Mouse (Mus musculus): ENCODE measurements around the gene Rnf11.

Rnf11 gene

DNA sequence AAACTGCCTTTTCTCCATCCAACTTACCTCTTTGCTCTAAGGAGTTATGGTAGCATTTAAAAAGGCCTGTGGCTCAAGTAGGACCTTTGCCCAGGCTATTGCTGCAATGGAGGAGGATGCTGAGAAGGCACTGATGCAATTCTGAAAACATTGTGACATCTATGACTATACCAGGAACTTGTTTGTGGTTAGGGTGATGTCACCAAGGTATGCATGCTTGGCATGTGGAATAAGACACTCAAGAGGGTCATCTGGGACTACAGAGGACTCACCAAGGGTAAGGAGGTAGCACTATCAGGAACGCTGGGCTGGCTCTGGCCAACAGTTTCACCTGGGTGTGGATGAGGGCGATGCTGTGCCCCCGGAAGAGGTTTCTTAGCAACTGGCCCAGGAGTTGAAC lies at the start of gene Rnf11:
Rnf11 (minus strand) TSS at position 108 of the 400 bp plus-strand sequence.
- no peak for DNase-seq

DNA sequence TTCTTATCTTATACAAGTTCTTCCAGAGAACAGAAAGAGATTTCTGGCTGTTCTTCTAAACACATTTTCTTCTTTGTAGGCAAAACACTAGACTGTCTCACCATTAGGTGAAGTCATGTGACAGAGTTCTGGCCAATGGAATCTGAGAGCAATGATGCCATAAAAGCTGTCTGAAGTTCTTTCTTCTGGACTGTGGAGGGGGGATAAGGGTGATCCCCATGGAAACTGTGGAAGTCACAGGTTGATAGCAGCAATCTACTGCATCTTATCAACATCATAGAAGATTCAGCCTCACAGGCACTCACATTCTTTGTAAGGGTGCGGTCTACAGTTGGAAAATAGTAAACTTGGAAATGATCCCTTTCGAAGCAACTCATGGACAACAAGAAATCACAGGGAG lies 46.6 kb upstream of the Rnf11 start, which contains the start of gene 4930522H14Rik:
4930522H14Rik (minus strand) TSS at position 187 of the 400 bp plus-strand sequence.
- no peak for DNase-seq

DNA sequence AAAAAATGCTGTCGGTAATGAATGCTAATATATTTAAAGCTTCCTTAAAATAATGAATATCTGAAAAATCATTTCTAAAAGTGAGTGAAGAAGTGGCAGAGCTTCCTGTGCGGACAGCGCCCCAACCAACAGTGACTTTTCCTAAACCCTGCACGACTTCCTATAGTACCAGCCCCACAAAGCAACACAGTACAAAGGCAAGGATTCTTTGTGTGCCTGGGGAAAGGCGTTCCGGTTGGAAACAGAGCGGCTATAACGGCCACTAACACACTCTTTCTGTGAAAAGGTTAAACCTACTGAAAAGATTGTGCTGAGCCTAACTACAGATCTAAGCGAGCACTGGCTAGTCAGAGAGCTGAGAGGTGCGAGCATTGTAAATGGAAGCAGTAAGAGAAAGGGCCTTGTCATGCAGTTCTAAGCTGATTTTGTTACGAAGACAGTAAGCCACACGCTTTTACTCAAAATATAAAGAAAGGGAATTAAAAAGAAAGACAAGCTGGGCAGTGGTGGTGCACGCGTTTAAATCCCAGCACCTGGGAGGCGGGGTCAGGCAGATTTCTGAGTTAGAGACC lies 45.8 kb upstream of the Rnf11 start:
- DNase-seq, result no peak

DNA sequence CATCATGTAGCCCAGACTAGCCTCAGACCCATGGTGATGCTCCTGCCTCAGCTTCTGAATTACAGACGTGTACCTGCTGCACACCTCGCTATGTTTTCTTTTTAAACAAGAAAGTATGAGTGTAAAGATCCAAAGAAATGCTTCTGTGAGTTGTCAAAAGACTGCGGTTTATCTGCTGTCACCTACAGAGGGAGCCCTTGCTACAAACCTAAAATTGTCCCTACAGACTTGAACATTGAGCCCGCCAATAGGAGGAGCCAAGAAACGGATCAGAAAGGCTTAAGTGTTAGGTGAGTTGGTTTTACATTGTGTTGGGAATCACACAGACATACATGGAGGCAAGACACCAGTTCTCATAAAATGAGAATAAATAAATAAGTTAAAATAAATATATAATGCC lies 20.4 kb upstream of the Rnf11 start:
- DNase-seq, result peak; percentile 63

DNA sequence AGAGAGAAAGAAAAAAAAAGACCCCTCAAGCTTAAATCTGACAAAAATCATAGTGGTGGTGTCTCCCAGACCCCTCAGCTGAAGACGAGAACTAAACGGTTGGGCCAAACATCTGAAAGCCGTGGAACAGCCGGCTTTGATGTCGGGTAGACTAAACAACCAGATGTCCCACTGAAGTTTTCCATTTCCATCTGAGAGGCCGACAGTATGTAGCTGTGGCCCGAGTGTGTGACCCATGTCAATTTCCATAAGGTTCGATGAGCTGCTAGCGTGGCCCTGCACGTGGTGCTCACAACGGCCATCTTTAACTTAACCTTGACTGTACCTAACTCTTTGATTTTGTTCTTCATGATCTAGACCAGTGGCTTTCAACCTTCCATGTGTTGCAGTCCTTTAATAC lies 13.9 kb upstream of the Rnf11 start:
- no peak for DNase-seq

DNA sequence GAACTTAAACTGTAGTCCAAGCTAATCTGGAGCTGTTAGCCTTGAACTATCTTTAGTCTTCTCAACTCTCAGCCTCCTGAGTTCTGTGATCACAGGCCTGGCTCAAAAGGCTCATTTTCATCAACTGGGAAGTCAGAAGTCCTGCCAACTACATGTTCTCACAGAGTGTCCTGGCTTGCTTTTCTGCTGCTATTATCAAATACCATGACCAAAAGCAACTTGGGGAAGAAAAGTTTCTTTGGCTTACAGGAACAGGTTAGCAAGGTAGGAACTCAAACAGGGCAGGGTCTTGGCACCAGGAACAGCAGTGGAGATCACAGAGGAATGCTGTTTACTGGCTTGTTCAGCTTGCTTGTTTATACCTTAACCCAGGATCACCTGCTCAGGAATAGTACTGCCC lies 9.1 kb upstream of the Rnf11 start:
- DNase-seq, result no peak

DNA sequence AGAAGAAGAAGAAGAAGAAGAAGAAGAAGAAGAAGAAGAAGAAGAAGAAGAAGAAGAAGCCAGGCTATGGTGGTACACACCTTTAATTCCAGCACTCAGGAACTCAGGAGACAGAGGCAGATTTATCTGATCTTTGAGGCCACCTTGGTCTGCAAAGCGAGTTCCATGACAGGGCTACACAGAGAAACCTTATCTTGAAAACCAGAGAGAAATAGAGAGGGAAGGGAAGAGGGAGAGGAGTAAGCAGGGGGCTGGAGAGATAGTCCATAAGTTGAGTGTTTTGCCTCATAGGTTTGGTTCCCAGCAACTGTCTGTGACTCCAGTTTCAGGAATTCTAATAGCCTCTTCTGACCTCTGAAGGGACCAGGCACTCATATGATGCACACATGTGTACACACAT lies 4.3 kb upstream of the Rnf11 start:
- DNase-seq, result no peak

DNA sequence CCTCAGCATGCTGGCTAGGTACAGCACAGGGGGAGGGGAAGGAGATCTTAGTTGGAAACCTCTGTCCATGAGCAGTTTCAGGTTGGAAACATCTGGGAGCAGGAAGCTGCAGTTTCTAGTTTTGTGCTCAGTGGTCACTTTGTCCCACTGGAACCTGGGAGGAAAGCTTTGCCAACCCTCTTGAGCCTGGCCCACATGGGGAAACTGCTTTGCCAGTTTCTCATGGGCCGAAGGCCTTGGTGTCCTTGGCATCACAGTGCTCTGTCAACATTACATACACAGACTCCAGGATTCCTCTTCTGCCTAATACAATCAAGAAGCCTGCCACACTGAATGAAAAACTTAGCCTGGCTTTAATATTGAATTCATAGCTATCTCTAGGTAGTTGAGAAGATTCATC lies 1.8 kb downstream of the Rnf11 start:
- DNase-seq, result no peak

DNA sequence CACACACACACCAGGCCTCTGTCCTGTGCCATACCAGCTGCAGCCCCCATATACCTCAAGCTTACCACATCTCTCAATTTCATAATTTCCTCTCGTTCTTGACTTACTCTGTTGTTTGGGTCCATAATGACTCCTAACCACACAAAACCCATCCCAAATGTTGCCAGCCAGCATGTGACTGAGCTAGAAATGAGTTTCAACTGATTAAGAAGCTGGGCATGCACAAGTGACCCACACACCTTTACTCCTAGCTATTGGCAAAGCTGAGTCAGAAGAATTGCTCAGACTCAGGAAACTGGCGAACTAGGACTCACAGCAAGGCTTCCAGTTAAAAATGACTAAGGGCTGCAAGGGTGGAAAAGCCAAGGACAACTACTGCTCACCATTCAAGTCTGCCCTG lies 3.1 kb downstream of the Rnf11 start:
- DNase-seq, result no peak

DNA sequence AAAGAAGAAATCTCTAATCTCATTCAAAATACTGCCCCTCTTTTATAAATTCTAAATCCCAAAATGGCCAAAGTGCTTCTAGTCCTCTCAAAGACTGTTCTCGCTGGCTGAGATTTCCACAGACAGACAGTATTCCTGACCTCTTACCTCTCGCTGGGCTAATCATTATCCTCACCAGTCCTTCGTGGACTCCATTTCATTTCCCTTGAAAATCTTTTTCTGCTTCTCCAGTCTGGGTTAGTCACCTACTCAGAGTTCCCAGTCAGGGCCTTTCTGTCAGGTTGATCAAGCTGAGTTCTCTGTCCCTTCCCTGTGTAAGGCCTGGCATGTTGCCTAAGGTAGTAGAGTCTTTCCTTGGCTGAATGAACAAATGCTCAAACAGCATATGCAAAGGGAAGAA lies 7.1 kb downstream of the Rnf11 start:
- DNase-seq, result no peak

DNA sequence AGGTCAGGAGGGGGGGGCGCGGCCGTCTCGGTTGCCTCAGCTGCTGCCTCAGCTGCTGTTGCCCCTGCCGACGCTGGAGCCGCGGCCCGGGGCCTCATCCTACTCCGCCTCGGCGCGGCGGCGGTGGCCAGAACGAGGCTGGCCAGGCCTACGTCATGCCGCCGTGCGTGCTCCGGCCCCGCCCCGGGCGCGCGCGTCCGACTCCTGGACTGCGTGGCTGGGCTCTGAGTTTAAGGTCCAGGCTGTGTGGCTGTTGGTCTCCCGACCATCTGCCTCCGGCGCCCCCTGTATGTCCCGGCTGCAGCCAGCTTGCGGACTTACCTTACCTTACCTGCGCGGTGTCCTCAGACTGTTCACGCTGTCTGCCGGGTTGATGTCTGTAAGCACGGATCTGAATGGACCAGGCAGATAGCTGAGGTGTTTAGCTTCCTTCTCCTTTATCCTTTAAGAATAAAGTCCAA lies 7.9 kb downstream of the Rnf11 start:
- peak; percentile 93 for DNase-seq

DNA sequence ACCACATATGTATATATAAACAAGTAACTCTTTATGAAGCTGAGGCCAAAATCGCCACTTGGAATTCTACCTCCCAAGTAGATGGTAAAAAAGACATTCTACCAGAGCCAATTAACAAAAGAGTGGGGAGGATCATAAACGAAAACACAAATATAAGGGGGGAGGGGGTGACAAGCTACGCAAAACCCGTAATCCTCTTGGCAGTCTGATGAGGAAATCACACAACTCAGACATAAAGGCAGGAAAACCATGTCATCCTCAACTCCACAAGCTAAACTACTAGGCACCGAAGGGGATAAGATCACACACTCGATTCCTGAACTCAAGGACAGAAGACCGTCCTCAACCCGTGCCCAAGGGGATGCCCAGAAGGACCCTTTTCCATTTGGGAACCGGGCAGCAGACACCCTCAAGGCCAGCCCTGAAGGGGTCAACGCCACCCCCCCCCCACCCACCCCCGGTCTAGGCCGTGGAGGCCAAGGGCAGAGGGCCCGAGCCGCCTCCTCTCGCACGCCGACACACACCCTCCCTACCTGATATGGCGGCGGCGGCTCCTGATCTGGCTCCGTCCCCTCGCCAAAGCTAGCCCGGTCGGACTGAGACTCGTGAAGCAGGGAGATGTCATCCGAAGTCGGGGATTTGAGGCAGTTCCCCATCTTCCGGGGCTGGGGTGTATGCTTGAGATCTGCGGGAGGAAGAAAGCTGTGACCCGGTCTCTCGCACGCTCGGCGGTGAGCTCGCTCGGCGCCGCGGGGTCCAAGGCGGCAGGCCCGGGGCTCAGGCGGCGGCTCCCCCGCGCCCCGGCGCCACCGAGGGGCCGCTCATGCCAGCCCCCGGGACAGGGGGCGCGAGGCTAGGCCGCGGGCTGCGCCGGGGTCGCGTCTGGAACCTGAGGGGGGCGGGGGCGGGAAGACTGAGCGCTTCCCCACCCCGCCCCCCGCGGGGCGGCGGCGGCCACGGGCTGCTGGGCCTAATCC lies 8.7 kb downstream of the Rnf11 start:
- peak; percentile 80 for DNase-seq

DNA sequence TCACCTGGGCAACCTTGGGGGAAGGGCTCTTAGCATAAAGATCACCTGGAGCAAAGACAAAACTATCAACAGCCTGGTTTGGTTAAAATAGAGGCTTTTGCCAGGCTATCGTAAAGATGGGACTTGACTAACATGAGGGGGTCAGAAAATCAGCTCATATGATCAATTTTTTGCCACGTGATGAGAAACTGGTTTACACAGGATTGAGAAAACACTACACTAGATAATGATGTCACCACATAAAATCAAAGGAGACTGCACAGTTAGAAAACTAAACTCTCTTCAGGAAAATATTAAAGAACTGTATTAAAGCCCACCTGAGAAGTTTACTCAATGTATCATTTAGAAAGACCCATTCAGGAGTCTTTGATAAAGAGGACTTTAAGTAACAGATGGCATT lies 9.4 kb downstream of the Rnf11 start:
- no peak for DNase-seq

DNA sequence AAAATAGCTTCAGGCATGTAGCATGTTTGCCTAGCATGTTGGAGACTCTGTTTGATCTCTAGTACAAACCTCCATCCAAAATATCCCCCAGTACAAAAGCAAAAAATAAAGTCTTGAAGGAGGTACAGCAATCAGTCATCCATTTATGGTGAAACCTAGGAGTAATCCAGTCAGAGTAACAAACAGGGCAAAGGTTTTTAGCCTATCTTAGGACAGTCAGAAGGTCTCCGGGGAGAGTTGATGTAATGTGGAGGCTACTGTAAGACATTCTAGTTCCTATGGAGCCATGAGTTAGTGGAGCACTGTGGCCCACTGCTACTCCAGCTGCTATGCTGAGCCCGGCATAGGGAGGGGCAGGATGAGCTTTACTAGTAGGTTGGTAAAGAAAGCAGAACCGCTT lies 12.0 kb downstream of the Rnf11 start:
- no peak for DNase-seq

DNA sequence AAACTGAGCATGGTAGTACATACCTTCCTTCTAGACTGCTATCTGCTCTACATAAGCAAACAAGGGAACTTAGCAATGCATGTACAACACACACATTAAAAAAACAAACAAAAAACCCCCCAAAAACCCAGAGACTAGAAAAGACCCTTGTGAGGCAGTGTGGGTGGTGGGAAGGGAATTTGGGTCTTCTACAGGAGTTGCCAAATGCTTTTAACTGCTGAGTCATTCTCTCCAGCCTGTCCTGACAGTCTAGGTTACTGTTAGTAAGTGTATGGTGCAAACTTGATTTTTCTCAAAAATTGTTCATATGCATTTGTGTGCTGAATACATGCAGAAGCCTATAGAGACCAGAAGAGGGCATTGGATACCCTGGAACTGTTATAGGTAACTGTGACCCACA lies 12.9 kb downstream of the Rnf11 start:
- DNase-seq, result no peak

DNA sequence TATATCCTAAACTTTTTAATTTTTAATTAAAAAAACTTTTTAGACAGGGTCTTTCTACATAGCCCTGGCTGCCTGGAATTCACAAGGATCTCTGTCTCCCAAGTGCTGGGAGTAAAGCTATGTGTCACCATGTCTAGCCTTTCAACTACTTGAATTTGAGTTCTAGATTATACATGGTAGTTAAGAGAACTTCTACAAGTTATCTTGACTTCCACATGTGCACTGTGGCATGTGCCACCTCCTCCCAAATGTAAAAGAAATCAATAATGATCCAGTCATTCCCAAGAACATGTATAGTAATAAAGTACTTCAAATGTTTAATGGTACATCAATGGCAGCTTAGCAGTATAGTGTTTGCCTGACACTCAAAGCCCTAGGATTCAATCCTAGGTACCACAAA lies 16.8 kb downstream of the Rnf11 start:
- peak; percentile 36 for DNase-seq

DNA sequence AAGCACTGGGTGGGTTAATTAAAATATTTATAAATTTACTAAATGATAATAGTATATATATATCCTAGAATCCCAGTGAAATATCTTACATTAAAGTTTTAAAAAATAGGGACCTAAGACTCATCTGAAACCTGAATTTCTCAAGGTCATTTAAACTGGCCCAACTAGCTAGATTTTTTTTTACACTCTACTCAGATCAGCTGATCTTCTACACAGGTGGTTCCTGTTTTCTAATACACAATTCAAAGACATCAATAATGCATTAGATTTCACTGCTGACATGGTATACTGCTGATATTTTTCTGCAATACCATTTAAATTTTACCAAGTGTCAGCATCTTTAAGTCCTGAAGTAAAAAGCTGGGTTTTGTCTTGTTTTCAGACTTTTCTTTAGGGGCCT lies 20.6 kb downstream of the Rnf11 start:
- DNase-seq, result no peak

DNA sequence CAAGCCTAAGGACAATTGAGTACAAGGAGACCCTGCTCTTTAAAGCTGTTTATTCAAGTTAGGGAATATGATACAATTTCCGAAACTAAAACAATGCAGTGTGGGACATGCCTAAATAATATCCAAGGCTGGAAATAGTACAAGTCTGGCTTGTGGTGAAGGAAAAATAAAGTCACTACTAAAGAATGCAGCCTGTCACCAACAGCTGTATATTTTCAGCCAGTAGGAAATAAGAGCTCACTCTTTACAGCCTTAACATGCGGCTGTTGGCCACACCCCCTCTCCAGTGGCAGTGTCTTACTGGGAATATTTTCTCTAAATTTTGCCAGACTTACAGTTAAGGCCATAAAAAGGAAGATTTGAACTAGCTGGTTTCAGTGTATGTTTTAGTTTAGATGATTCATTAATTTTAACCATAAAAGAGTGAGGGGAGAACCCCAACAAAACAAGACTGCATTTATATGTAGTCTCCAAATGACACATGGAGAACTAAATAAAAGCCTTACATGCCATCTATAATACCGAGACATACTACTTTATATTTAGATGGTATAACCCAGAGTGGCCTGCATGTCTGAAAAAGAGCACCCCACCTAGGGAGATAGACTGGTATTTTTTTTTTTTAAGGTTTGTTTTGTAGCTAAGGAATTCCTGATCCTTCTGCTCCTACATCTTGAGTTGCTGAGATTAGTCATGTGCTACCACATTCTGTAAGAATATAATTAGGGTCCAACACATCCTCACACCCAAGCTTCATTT lies 23.9 kb downstream of the Rnf11 start:
- peak; percentile 30 for DNase-seq

DNA sequence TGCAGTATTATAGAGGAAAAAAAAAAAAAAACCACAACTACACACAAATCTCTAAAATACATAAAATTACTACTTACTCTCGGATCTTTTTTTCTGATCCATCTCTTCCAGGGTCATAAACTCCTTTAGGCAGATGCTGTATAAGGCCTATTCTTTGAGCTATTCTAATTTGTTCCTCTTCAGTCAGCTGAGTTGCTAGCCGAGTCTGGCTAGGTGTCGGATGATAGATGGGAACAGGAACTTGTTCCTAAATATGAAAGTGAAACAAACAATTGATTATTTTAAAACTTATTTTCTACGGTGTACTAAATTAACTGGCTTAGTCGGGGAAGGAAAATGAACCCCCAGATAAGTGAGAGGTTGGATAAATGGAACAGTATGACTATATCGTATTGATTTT lies 27.7 kb downstream of the Rnf11 start:
- DNase-seq, result no peak

DNA sequence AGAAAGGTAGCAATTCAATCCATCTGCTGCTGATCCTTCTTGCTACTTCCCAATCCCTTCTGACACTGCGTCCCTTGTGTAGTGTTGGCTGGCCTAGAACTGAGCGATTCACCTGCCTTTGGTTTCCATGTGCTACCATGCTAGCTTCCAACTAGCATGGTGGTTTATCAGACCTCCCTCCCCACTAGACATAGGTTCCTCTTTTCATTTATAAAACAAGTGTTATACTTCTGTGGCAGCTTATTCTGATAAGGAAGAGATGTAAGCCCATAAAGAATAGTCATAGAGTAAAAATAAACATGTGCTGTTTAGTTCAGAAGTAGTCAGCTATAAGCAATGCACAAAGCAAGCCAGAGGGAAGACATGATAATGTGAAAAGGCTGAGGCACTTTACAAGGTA lies 36.0 kb downstream of the Rnf11 start:
- no peak for DNase-seq

DNA sequence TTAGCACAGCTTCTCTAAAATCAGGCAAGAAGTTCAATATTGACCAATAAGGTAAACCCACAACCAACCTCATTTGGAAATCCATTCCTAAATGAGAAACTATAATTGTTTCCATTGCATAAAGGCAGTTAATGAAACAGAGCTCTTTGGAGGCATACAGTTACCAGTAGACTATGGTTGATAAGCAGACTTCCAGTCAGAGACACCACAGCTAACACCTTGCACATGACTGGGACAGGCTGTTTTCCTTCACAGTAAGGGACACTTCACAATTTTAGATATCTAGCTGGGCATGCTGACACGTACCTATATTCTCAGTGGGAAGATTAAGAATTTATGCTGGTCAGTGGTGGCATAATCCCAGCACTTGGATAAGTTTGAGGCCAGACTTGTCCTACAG lies 38.6 kb downstream of the Rnf11 start:
- no peak for DNase-seq

DNA sequence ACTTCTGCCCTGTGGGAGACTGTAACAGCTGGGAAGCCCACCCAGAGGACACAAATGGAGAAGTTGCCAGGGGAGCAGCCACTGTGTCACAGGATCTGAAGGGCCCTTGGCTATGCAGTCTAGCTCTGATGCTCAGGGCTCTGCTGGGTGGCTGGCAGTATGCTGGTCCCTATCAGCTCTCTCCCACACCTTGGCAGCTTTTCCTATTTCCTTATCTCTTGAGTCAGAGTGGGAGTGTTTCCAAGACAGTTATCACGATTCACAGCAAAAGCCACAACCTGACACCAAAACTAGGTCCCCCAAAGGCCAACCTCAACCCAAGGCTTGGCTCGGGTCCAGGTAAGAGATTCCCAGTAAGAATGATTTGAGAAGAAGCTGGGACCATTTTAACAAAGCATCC lies 39.1 kb downstream of the Rnf11 start:
- peak; percentile 82 for DNase-seq

DNA sequence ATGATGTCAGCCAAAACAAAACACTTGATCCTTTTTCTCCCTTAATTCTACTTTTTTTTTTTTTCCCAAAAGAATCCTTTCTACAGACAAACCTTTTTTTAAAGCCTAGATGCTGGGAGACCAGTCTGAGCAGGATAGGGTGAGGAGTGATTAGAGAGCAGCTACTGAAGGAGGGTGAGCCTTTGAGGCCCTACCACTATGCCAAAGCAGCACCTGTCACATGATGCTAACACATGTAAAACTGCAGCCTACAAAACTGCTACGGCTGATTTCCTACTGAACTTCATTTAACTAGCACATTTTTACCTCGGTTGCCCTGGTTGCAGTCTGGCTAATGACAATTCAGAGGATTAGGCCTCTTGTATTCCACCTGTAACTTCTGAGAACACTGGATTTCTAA lies 39.6 kb downstream of the Rnf11 start:
- peak; percentile 53 for DNase-seq

DNA sequence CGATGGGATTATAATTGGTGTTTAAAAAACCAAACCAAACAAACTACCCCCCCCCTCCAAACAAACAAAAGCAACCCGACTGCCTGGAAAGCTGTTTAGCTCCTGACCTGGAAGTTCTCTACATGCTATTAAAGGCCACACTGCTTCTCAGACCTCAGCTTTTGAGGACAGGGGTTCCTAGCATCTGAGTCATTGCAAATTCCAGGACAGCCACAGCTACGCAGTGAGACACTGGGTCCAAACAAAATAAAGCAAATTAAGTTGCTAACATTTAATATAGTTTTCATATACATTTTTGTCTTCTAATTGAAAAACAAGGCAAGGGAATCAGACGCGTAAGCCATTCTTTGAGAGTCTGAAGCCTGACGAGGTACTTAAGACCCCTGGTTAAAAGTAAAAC lies 40.1 kb downstream of the Rnf11 start:
- DNase-seq, result no peak

Data from liver (tissue).